Mouse (Mus musculus): ENCODE measurements at regions not wholly inside any gene's neighbourhood (a gene's known extent, or its start where the extent isn't known, plus 50 kb on each side); places are given as distances from the start of the nearest gene placed in this dataset.

GRCm38 (mm10) chr10:102881824-102882438 lies 148.1 kb downstream of the Alx1 start:
- TF ChIP-seq POLR2A (IDR thresholded peaks at IDR 0.05; ENCODE audit: borderline replicate concordance, low read depth, low read length): no peak
- no peak for TF ChIP-seq CTCF (IDR thresholded peaks at IDR 0.05; ENCODE audit: low read depth, low read length)

Data from bone marrow macrophage, adult 2 months (primary cell).